Mouse (Mus musculus) spleen, postnatal 14 days (tissue): ENCODE results near the gene Tmco4.

Experiments
- DNase-seq, 2 experiments: peaks; one replicate each; pipeline ENCODE4 v3.0.0; 2021 to 2022; ENCODE audit warnings: low spot score in 2 of 2

The Tmco4 gene

GRCm38 (mm10) chr4:138972827-138973718, at the start of gene Tmco4:
Gene Tmco4 (plus strand): TSS chr4:138972888.
- peak; percentile 45 to 54 for DNase-seq

GRCm38 (mm10) chr4:138925561-138925960, 47.1 kb upstream of the Tmco4 start:
- DNase-seq, result no peak

- DNase-seq, result no peak
These were observed 38.8 kb upstream of the Tmco4 start for GRCm38 (mm10) chr4:138933862-138934261.

- DNase-seq, result no peak
These were observed 38.1 kb upstream of the Tmco4 start for GRCm38 (mm10) chr4:138934456-138935145.

- DNase-seq, result no peak
These were observed 34.0 kb upstream of the Tmco4 start for GRCm38 (mm10) chr4:138938495-138939269.

- DNase-seq, result no peak
These were observed 33.2 kb upstream of the Tmco4 start for GRCm38 (mm10) chr4:138939481-138939880.

GRCm38 (mm10) chr4:138941401-138941800, 31.3 kb upstream of the Tmco4 start:
- no peak for DNase-seq

- DNase-seq, result no peak
These were observed 30.7 kb upstream of the Tmco4 start for GRCm38 (mm10) chr4:138941966-138942365.

- peak; percentile 70 to 81 for DNase-seq
These were observed 29.0 kb upstream of the Tmco4 start for GRCm38 (mm10) chr4:138943730-138944129.

GRCm38 (mm10) chr4:138948257-138948656, 24.4 kb upstream of the Tmco4 start:
- no peak for DNase-seq

- no peak for DNase-seq
These were observed 14.1 kb upstream of the Tmco4 start for GRCm38 (mm10) chr4:138958612-138959011.

GRCm38 (mm10) chr4:138959120-138959519, 13.6 kb upstream of the Tmco4 start:
- no peak for DNase-seq

- DNase-seq, result no peak
These were observed 12.8 kb upstream of the Tmco4 start for GRCm38 (mm10) chr4:138959926-138960325.

GRCm38 (mm10) chr4:138962719-138963118, 10.0 kb upstream of the Tmco4 start:
- DNase-seq, result no peak

- DNase-seq, result no peak
These were observed 6.8 kb upstream of the Tmco4 start for GRCm38 (mm10) chr4:138965871-138966270.

GRCm38 (mm10) chr4:138966866-138967265, 5.8 kb upstream of the Tmco4 start, which contains the start of gene Rnf186:
Gene Rnf186 (plus strand): TSS chr4:138967112.
- no peak for DNase-seq

GRCm38 (mm10) chr4:138967485-138967884, 5.2 kb upstream of the Tmco4 start:
- DNase-seq, result no peak

- DNase-seq, result no peak
These were observed 3.7 kb upstream of the Tmco4 start for GRCm38 (mm10) chr4:138968772-138969556.

- DNase-seq, result no peak
These were observed 3.0 kb upstream of the Tmco4 start for GRCm38 (mm10) chr4:138969736-138970135.

GRCm38 (mm10) chr4:138971371-138971770, 1.3 kb upstream of the Tmco4 start:
- DNase-seq, result no peak

GRCm38 (mm10) chr4:138972139-138972826, 405 bp upstream of the Tmco4 start:
- DNase-seq, result peak in 1 of 2 experiments; percentile 8
